Mouse (Mus musculus) bone marrow, adult 2 months (tissue): ENCODE results near the gene Ubl3. TPM values are rescaled to one million over a fixed set of nuclear protein-coding genes. Genes with fewer than 3 reads are reported as not detected.

Experiments
- H3K27ac ChIP-seq: fragments of 200-500 bp; 2 replicates; pipeline ENCODE4 v1.5.1; 2012; ENCODE audit warnings: low read depth, mild to moderate bottlenecking, control low read depth, inconsistent platforms, low read length; ENCODE audit not compliant: control insufficient read depth, poor library complexity, insufficient read depth
- H3K4me1 ChIP-seq: fragments of 200-500 bp; 2 replicates; pipeline ENCODE4 v1.6.1; 2011; ENCODE audit warnings: low read length; ENCODE audit not compliant: control insufficient read depth, insufficient read depth
- H3K4me3 ChIP-seq: fragments of 200-500 bp; replicated peaks from 2 replicates; pipeline ENCODE3; 2011; ENCODE audit warnings: mild to moderate bottlenecking, low read depth, low read length, control low read depth; ENCODE audit not compliant: control insufficient read depth
- CTCF ChIP-seq: fragments of 200-500 bp; IDR thresholded peaks from 2 replicates; pipeline ENCODE4 v1.5.1; 2011; ENCODE audit warnings: low read length, control low read depth; ENCODE audit not compliant: control insufficient read depth, insufficient read depth
- POLR2A ChIP-seq: fragments of 200-500 bp; IDR thresholded peaks from 2 replicates; pipeline ENCODE4 v1.6.1; 2011; ENCODE audit warnings: low read depth, mild to moderate bottlenecking, control low read depth, low read length, borderline replicate concordance; ENCODE audit not compliant: control insufficient read depth
- WGBS: fragments of 180-500 bp; shearing (Covaris S2); methylation state at CpG from one replicate; pipeline ENCODE4 v1.1.7; 2018; 5-methylcytosine and 5-hydroxymethylcytosine counted together
- polyA plus RNA-seq: library from polyadenylated mRNA; stranded (reverse); fragments of >200 nt; gene quantifications from 2 replicates; pipeline ENCODE4 v1.2.4, GENCODE M21; 2011; ENCODE audit warnings: low replicate concordance; ENCODE audit not compliant: missing spikeins, insufficient read depth, insufficient read length

The Ubl3 gene
- polyA plus RNA-seq, 1 experiment: 31.1 TPM

DNA sequence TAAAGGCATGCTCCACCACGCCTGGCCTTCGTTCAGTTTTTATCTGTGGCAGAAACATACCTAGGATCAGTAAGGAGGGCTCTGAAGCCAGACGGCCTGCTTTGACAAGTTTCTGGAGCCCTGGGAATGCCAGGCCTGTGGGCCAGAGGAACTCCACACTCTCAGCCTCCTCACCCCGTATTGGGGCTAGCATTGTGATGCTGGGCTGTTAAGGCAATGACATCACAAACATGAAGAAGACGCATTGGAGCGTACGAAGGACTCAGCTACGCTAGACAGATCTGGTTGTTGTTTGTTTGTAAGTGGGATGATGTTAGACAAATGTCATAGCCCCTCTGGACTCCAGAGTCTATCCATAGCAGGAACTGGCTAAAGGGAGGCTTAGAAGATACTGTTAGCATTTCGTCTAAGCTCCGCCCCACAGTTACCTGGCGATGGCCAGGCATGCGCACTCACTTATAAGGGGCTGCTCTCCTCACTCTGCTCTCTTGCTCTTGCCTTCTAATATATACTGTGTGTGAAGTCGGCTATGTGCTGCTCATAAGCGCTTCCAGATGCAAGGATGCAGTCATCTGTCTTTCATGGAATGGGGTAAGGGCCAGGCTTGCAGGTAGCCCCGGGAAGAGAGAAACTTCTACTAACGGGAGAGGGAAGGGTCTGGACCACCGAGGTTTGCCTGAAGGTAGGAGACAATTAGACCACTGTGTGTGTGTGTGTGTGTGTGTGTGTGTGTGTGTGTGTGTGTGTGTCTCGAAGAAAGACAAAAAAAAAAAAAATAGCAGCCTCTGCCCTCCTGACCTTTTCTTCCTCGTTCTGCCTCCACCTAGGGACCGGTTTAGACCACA is 38.2 kb upstream of the Ubl3 start:
- WGBS: 74% methylated on average over 20 of the region's 20 CpGs
- TF ChIP-seq POLR2A (no peak), CTCF (no peak)
- no peak overlapping the region for H3K4me3 ChIP-seq
- no peak overlapping the region for H3K27ac ChIP-seq
- peaks cover 1% of the 10 kb centered on the region; the same call in 1 of the 2 replicates for H3K4me1 ChIP-seq

DNA sequence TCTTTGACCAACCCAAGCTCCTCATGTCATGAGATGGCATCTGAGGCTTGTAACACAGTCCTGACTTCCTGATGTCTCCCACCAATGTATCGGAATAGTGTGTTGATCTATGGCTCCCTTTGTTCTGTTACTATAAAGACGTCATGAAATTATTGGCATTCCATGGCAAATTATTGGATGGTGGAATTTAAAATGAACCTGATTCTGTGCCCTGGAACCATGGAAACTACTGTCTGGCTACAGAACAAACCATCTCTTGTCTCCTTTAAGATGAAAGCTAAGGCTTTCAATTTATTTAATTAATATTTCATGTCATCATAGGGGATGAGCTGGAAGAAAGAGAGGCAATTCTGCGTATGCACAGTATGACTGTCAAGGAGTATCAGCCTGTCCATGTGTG is 36.4 kb upstream of the Ubl3 start:
- Histone ChIP-seq H3K4me1 (no peaks in the 10 kb centered on the region), H3K4me3 (no peak overlapping the region), H3K27ac (no peak overlapping the region)
- no peak for TF ChIP-seq CTCF
- 89% methylated on average over 3 of the region's 3 CpGs for WGBS

DNA sequence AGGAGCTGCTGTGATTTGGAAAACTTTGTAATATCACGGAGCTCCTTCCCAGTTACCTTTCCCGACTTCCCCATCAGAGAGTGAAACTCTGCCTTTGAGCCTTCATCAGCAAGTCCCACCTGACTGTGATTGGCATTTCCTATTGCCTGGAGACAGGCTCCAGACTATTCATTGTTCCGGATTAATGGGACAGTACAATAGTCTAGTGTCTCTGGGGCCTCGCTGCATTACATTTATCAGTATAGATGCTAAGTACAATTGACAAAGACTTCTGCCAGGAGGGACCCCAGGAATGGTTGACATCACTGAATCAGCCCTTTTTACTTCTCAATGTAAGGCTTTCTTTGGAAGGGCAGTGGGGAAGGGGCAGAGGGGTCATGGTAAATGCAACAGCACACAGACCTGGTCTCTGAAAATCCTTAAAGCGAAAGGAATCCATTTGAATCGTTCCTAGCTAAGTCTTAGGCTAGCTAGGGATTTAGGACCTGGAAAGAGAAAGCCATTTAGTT is 35.6 kb upstream of the Ubl3 start:
- 77% methylated on average over 6 of the region's 6 CpGs for WGBS
- H3K4me1 ChIP-seq: no peaks in the 10 kb centered on the region
- no peak for TF ChIP-seq POLR2A
- no peak for TF ChIP-seq CTCF
- no peak overlapping the region for H3K27ac ChIP-seq
- no peak overlapping the region for H3K4me3 ChIP-seq

GRCm38 (mm10) chr5:148580388-148580985 is 27.9 kb upstream of the Ubl3 start:
- Histone ChIP-seq H3K27ac (no peak overlapping the region), H3K4me3 (no peak overlapping the region), H3K4me1 (no peaks in the 10 kb centered on the region; the same call in 1 of the 2 replicates)
- WGBS: 84% methylated on average over 13 of the region's 13 CpGs
- TF ChIP-seq CTCF (no peak), POLR2A (no peak)

- TF ChIP-seq POLR2A (no peak), CTCF (no peak)
- no peak overlapping the region for H3K27ac ChIP-seq
- no peak overlapping the region for H3K4me3 ChIP-seq
- H3K4me1 ChIP-seq: no peaks in the 10 kb centered on the region; the same call in 1 of the 2 replicates
- WGBS: 84% methylated on average over 2 of the region's 2 CpGs
Measured at GRCm38 (mm10) chr5:148579156-148579555, 26.6 kb upstream of the Ubl3 start.

GRCm38 (mm10) chr5:148578353-148578752 is 25.8 kb upstream of the Ubl3 start:
- TF ChIP-seq POLR2A (no peak), CTCF (no peak)
- Histone ChIP-seq H3K27ac (no peak overlapping the region), H3K4me3 (no peak overlapping the region), H3K4me1 (no peaks in the 10 kb centered on the region; the same call in 1 of the 2 replicates)
- WGBS: 66% methylated on average over 8 of the region's 8 CpGs

DNA sequence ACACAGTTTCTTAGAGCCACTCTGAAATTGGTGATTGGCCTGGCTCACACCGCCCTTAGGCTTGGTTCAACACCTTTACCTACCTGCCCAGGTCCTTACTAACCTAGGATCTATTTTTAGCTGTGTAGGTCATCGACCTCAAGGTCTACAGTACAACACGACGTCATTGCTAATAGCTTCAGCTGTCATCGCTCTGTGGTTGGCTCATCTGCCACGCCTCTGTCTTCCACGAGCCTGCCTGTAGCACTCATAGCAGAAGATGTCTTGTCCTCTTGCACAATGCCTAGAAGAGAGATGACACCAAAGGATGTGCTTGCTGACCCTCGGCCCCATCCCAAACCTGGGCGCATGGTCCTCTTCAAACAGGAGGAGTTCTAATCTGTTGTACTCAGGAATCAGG is 24.7 kb upstream of the Ubl3 start:
- no peak for TF ChIP-seq POLR2A
- no peak for TF ChIP-seq CTCF
- Histone ChIP-seq H3K4me3 (no peak overlapping the region), H3K27ac (no peak overlapping the region), H3K4me1 (peaks cover 2% of the 10 kb centered on the region; the same call in 1 of the 2 replicates)
- 70% methylated on average over 9 of the region's 9 CpGs for WGBS

DNA sequence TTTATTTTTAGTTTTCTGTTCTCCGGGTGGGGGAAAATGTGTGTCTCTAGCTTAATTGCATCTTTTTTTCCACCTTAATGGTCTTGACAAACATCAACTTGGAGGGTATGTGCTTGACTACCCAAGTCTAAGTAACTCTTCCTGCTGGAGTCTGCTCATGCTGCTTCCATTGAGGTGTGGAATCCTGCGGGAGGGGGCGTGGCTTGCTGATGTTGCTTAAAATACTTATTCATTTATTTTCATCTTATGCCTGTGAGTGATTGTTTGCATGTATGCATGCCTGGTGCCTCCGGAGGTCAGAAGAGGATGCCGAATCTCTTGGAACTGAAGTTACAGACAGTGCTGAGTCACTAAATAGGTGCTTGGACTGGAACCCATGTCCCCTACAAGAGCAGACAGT is 22.6 kb upstream of the Ubl3 start:
- H3K27ac ChIP-seq: no peak overlapping the region
- peaks cover 2% of the 10 kb centered on the region; the same call in 1 of the 2 replicates for H3K4me1 ChIP-seq
- no peak for TF ChIP-seq CTCF
- TF ChIP-seq POLR2A: no peak
- WGBS: 67% methylated on average over 5 of the region's 5 CpGs
- H3K4me3 ChIP-seq: no peak overlapping the region

GRCm38 (mm10) chr5:148572676-148573075 is 20.1 kb upstream of the Ubl3 start:
- H3K4me3 ChIP-seq: no peak overlapping the region
- no peak overlapping the region for H3K27ac ChIP-seq
- WGBS: 63% methylated on average over 5 of the region's 5 CpGs
- TF ChIP-seq POLR2A (no peak), CTCF (no peak)
- H3K4me1 ChIP-seq: peaks cover 2% of the 10 kb centered on the region; the same call in 1 of the 2 replicates
